ENCODE assay signal across 8 mouse cellular contexts in genomic region chr9:118476766-118477271, GRCm38 (mm10). TPM values are rescaled to one million over a fixed set of nuclear protein-coding genes. Genes with fewer than 3 reads are reported as not detected.
DNase-seq lines count a peak whose midpoint lies in the region; ATAC-seq and TF ChIP-seq lines count a peak whose summit lies in the region.
"Had no signal": no experiment of that assay in that cellular context is flagged by ENCODE, and none has a peak within 500 bp of the region (broad histone marks: within the 10 kb centered on the region; RNA-seq: fewer than 3 reads in every experiment).

No protein-coding gene starts in this region.

- no peaks in the 10 kb centered on the region for H3K36me3 ChIP-seq in lung, embryonic 14.5 days (ENCODE audit: insufficient read depth)
- no peaks in the 10 kb centered on the region for H3K36me3 ChIP-seq in intestine, embryonic 15.5 days
- no peaks in the 10 kb centered on the region for H3K36me3 ChIP-seq in splenic B cell, adult 2 months (ENCODE audit: control insufficient read depth, insufficient read depth, low read length, poor library complexity, severe bottlenecking)

- no peak overlapping the region for H3K27ac ChIP-seq in lung, embryonic 14.5 days (ENCODE audit: low read depth)
- H3K27ac ChIP-seq in embryonic fibroblast, embryonic 13.5 days (ENCODE audit: insufficient read depth, low read length), result no peak overlapping the region
- H3K27ac ChIP-seq in intestine, embryonic 15.5 days, result no peak overlapping the region
- H3K27ac ChIP-seq: macrophage had no signal

- peak; percentile 53 for DNase-seq in lung, embryonic 14.5 days
- DNase-seq in lung, postnatal 36 days, result no peak
- peak; percentile 5 for DNase-seq in splenic B cell, adult 2 months (ENCODE audit: low read depth, low spot score)
- no peak for DNase-seq in thymus, postnatal 25 days
- no peak for DNase-seq in testis, postnatal 14 days (ENCODE audit: low spot score)

- H3K4me1 ChIP-seq in lung, embryonic 14.5 days (ENCODE audit: insufficient read depth), result no peaks in the 10 kb centered on the region
- H3K4me1 ChIP-seq in embryonic fibroblast, embryonic 13.5 days (ENCODE audit: control insufficient read depth, insufficient read depth, low read length), result no peaks in the 10 kb centered on the region; the same call in 1 of the 2 replicates
- H3K4me1 ChIP-seq in intestine, embryonic 15.5 days (replicated peaks), result peaks cover 20% of the 10 kb centered on the region

- peaks cover 76% of the 10 kb centered on the region for H3K27me3 ChIP-seq in lung, embryonic 14.5 days (ENCODE audit: insufficient read depth, low read length)
- H3K27me3 ChIP-seq in intestine, embryonic 15.5 days (replicated peaks), result peaks cover 68% of the 10 kb centered on the region
- H3K27me3 ChIP-seq in splenic B cell, adult 2 months (ENCODE audit: control insufficient read depth, insufficient read depth, low read length, poor library complexity, severe bottlenecking), result no peaks in the 10 kb centered on the region

- no peak for TF ChIP-seq POLR2A in embryonic fibroblast, embryonic 13.5 days (IDR thresholded peaks at IDR 0.05; ENCODE audit: low read depth, low read length)

- TF ChIP-seq CTCF in lung, embryonic 14.5 days (IDR thresholded peaks at IDR 0.05; ENCODE audit: low read depth), result no peak
- no peak for TF ChIP-seq CTCF in embryonic fibroblast, embryonic 13.5 days (IDR thresholded peaks at IDR 0.05; ENCODE audit: borderline replicate concordance, insufficient read depth, low read length)

- no peak overlapping the region for H3K9ac ChIP-seq in lung, embryonic 14.5 days
- no peak overlapping the region for H3K9ac ChIP-seq in intestine, embryonic 15.5 days

- ATAC-seq in lung, embryonic 14.5 days (ENCODE audit: insufficient read depth), result no peak
- ATAC-seq in intestine, embryonic 15.5 days, result no peak

- under 1% methylated on average over 33 of the region's 33 CpGs for WGBS in lung, embryonic 14.5 days
- under 1% methylated on average over 33 of the region's 33 CpGs for WGBS in intestine, embryonic 15.5 days

- H3K4me2 ChIP-seq in lung, embryonic 14.5 days, result peak overlapping the region; percentile 72
- peak overlapping the region; percentile 87 for H3K4me2 ChIP-seq in intestine, embryonic 15.5 days (replicated peaks)

- peak overlapping the region; percentile 44 for H3K4me3 ChIP-seq in lung, embryonic 14.5 days (ENCODE audit: low read depth, low read length)
- H3K4me3 ChIP-seq in embryonic fibroblast, embryonic 13.5 days (ENCODE audit: insufficient read depth, low read length), result peak overlapping the region; percentile 35
- H3K4me3 ChIP-seq in intestine, embryonic 15.5 days (replicated peaks), result peak overlapping the region; percentile 43; the same call in 1 of the 2 replicates

- H3K9me3 ChIP-seq in lung, embryonic 14.5 days (ENCODE audit: low read depth, low read length), result no peaks in the 10 kb centered on the region
- H3K9me3 ChIP-seq in intestine, embryonic 15.5 days, result no peaks in the 10 kb centered on the region

RNA-seq across cellular contexts. Expression of gene Eomes, which starts 1.2 kb away (rescaled TPM):
- polyA plus RNA-seq in lung, embryonic 14.5 days (2014; fragmentation: Nextera tagmentation; extraction: Ambion mirVana), result not detected in 2 replicates
- polyA plus RNA-seq in embryonic fibroblast, embryonic 13.5 days (2011; ENCODE audit: insufficient read length, low read depth, missing spikeins), result not detected in 2 replicates
- 0.13 and 0.18 TPM in 2 replicates for polyA plus RNA-seq in intestine, embryonic 15.5 days (2015; fragmentation: Nextera tagmentation; extraction: Ambion mirVana)
- polyA plus RNA-seq: macrophage had no signal

RNA-seq across cellular contexts. Expression of gene Golga4, which starts 29.2 kb away (rescaled TPM):
- 44.1 and 53.3 TPM in 2 replicates for polyA plus RNA-seq in lung, embryonic 14.5 days (2014; fragmentation: Nextera tagmentation; extraction: Ambion mirVana)
- polyA plus RNA-seq in embryonic fibroblast, embryonic 13.5 days (2011; ENCODE audit: insufficient read length, low read depth, missing spikeins), result 85.1 and 111 TPM in 2 replicates
- 59.5 and 61.6 TPM in 2 replicates for polyA plus RNA-seq in intestine, embryonic 15.5 days (2015; fragmentation: Nextera tagmentation; extraction: Ambion mirVana)

Comparison
In these comparisons a context has a peak if more than half of its experiments do, and no peak if none do; other contexts are left out.
1. DNase-seq: peak in lung, embryonic 14.5 days (single experiment) and splenic B cell, adult 2 months (single experiment); none in lung, postnatal 36 days (single experiment), thymus, postnatal 25 days (single experiment) and testis, postnatal 14 days (single experiment).
2. Peak in every context shown above with its lines, with median percentiles within 50 percentile points of each other: H3K4me3 ChIP-seq.